Mouse (Mus musculus) small intestine, adult 2 months (tissue): ENCODE measurements around the gene Ap3b1.
"Not testable (repeated sequence)": the region's sequence is repeated elsewhere in the genome, so short reads cannot be mapped to it uniquely, and the experiment has no call there.

Experiments used
- CTCF ChIP-seq: fragments of 200-500 bp; IDR thresholded peaks from 2 replicates; pipeline ENCODE4 v1.5.1; 2012; ENCODE audit warnings: low read depth, mild to moderate bottlenecking, control low read depth, inconsistent platforms, low read length, moderate library complexity, mixed read lengths; ENCODE audit not compliant: insufficient replicate concordance, insufficient read length; ENCODE audit errors: extremely low read depth
- POLR2A ChIP-seq: fragments of 200-500 bp; IDR thresholded peaks from 2 replicates; pipeline ENCODE4 v1.6.1; 2012; ENCODE audit warnings: low read depth, mild to moderate bottlenecking, control low read depth, inconsistent platforms, low read length, moderate library complexity

DNA sequence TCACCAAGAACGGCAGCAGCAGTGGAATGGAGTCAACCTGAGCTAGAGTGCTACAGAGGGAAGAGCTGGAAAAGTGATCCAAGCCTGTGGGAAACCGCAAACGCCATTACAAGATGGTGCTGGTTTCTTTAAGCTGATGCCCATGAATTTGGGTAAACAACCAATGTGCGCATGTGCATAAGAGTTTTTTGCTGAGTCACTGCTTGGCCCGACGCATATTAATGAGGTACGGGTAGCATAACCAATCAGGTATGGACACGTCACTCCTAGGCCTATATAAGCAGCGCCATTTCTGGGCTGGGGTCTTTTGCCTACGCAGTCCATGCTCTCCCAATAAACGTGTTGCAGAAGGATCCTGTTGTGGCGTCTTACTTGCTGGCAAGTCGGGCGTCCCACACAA is 14.2 kb upstream of the Ap3b1 start:
- not testable (repeated sequence) for TF ChIP-seq CTCF, POLR2A
